Mouse (Mus musculus) brown adipose tissue, adult 24 weeks (tissue): ENCODE results near the gene Sav1. TPM values are rescaled to one million over a fixed set of nuclear protein-coding genes. Genes with fewer than 3 reads are reported as not detected.

Experiments used
- H3K27ac ChIP-seq: fragments of 200-500 bp; replicated peaks from 2 replicates; pipeline ENCODE4 v1.5.1; 2012; ENCODE audit warnings: low read depth, mild to moderate bottlenecking, low read length
- H3K4me1 ChIP-seq: fragments of 200-500 bp; 2 replicates; pipeline ENCODE4 v1.6.1; 2012; ENCODE audit warnings: low read length, mixed read lengths; ENCODE audit not compliant: control insufficient read depth, insufficient read depth, insufficient read length
- H3K4me3 ChIP-seq: fragments of 200-500 bp; 2 replicates; pipeline ENCODE4 v1.5.1; 2012; ENCODE audit warnings: low read depth, mild to moderate bottlenecking, low read length, moderate library complexity; ENCODE audit not compliant: insufficient read depth
- polyA plus RNA-seq: library from polyadenylated mRNA; stranded (reverse); fragments of >200 nt; gene quantifications from 2 replicates; pipeline ENCODE4 v1.2.4, GENCODE M21; 2012; ENCODE audit not compliant: missing spikeins, insufficient read depth, insufficient read length

The Sav1 gene
- polyA plus RNA-seq, 1 experiment, result 47.5 TPM

- Histone ChIP-seq H3K4me3 (no peak overlapping the region), H3K4me1 (no peaks in the 10 kb centered on the region), H3K27ac (no peak overlapping the region)
Observed at GRCm38 (mm10) chr12:69923603-69924002, 63.2 kb downstream of the Sav1 start.

- Histone ChIP-seq H3K27ac (no peak overlapping the region), H3K4me1 (no peaks in the 10 kb centered on the region), H3K4me3 (no peak overlapping the region)
Observed at GRCm38 (mm10) chr12:69923128-69923527, 63.7 kb downstream of the Sav1 start.

GRCm38 (mm10) chr12:69922099-69922498, 64.7 kb downstream of the Sav1 start:
- Histone ChIP-seq H3K27ac (no peak overlapping the region), H3K4me1 (no peaks in the 10 kb centered on the region), H3K4me3 (no peak overlapping the region)

GRCm38 (mm10) chr12:69917870-69918269, 68.9 kb downstream of the Sav1 start:
- H3K4me3 ChIP-seq, result no peak overlapping the region
- no peaks in the 10 kb centered on the region for H3K4me1 ChIP-seq
- no peak overlapping the region for H3K27ac ChIP-seq

Other genes with a start within 250 kb of the Sav1 start
- not detected in 2 replicates for gene Cdkl1, start 195.7 kb downstream of the Sav1 start, polyA plus RNA-seq
- 0.95 and 2.3 TPM in 2 replicates for gene Atl1, start 94.4 kb downstream of the Sav1 start, polyA plus RNA-seq
- 12.0 and 12.3 TPM in 2 replicates for gene Map4k5, start 93.8 kb downstream of the Sav1 start, polyA plus RNA-seq
- 3.2 and 5.2 TPM in 2 replicates for gene Nin, start 126.7 kb upstream of the Sav1 start, polyA plus RNA-seq
- gene Abhd12b, start 167.1 kb upstream of the Sav1 start, polyA plus RNA-seq, result not detected in 2 replicates
- 660 and 992 TPM in 2 replicates for gene Pygl, start 244.5 kb upstream of the Sav1 start, polyA plus RNA-seq